Mouse (Mus musculus) ES-E14 (cell line): Measurements from ENCODE around the gene Nfkb2. TPM values are rescaled to one million over a fixed set of nuclear protein-coding genes. Genes with fewer than 3 reads are reported as not detected.

Source experiments
- DNase-seq: peaks from one replicate; pipeline ENCODE4 v3.0.0-alpha.2; 2013; ENCODE audit warnings: low read depth, low spot score
- H3K27ac ChIP-seq: 2 replicates; pipeline ENCODE4 v1.5.1; 2012; ENCODE audit warnings: low read depth, mild to moderate bottlenecking, low read length, moderate library complexity, mixed read lengths; ENCODE audit not compliant: poor library complexity, insufficient read depth, severe bottlenecking
- H3K36me3 ChIP-seq: 2 replicates; pipeline ENCODE4 v1.6.1; 2012; ENCODE audit warnings: mild to moderate bottlenecking, low read length, moderate library complexity, mixed read lengths; ENCODE audit not compliant: control insufficient read depth, poor library complexity, insufficient read depth, severe bottlenecking
- H3K4me1 ChIP-seq, 2 experiments: fragments of 150-350 bp in 1 of 2; sonication (generic) in 1 of 2; 2 replicates each; pipeline ENCODE4 v1.6.1; 2012; ENCODE audit warnings: low read length in 2 of 2, mild to moderate bottlenecking in 1 of 2, mixed read lengths in 1 of 2; ENCODE audit not compliant: control insufficient read depth in 2 of 2, insufficient read depth in 2 of 2, poor library complexity in 1 of 2
- H3K4me3 ChIP-seq, 2 experiments: fragments of 150-350 bp in 1 of 2; sonication (generic) in 1 of 2; 2 replicates each; pipeline ENCODE4 v1.5.1; 2012; ENCODE audit warnings: low read length in 2 of 2, low read depth in 1 of 2, mild to moderate bottlenecking in 1 of 2, mixed read lengths in 1 of 2; ENCODE audit not compliant: insufficient read depth in 1 of 2, poor library complexity in 1 of 2, severe bottlenecking in 1 of 2
- H3K9ac ChIP-seq: 2 replicates; pipeline ENCODE4 v1.6.1; 2012; ENCODE audit warnings: low read depth, mild to moderate bottlenecking, low read length, mixed read lengths; ENCODE audit not compliant: poor library complexity, insufficient read depth, severe bottlenecking
- H3K9me3 ChIP-seq: fragments of 150-350 bp; sonication (generic); 2 replicates; pipeline ENCODE4 v1.6.1; 2012; ENCODE audit warnings: low read depth, mild to moderate bottlenecking, low read length; ENCODE audit not compliant: control insufficient read depth, insufficient read depth
- CHD2 ChIP-seq: IDR thresholded peaks from 2 replicates; pipeline ENCODE4 v1.6.1; 2014; ENCODE audit warnings: mild to moderate bottlenecking, low read depth, low read length, inconsistent platforms
- HCFC1 ChIP-seq: IDR thresholded peaks from 2 replicates; pipeline ENCODE4 v1.6.1; 2012; ENCODE audit warnings: low read length, inconsistent platforms, borderline replicate concordance; ENCODE audit not compliant: insufficient read depth
- MAFK ChIP-seq: IDR thresholded peaks from 2 replicates; pipeline ENCODE4 v1.6.1; 2014; ENCODE audit warnings: mild to moderate bottlenecking, low read depth, low read length, inconsistent platforms; ENCODE audit not compliant: insufficient read depth
- ZC3H11A ChIP-seq: IDR thresholded peaks from 2 replicates; pipeline ENCODE4 v1.6.1; 2012; ENCODE audit warnings: low read depth, mild to moderate bottlenecking, inconsistent platforms, low read length, borderline replicate concordance
- ZNF384 ChIP-seq: IDR thresholded peaks from 2 replicates; pipeline ENCODE4 v1.6.1; 2012; ENCODE audit warnings: low read depth, low read length, inconsistent platforms
- in situ Hi-C, 2 experiments: fragments of 600-800 bp; cut with MboI; formaldehyde crosslinking; loops; one replicate each; pipeline ENCODE4 v1.15.1; 2025; ENCODE audit warnings: low sequenced_read_pairs in 2 of 2, inconsistent platforms in 1 of 2; ENCODE audit not compliant: unreplicated experiment in 2 of 2
- total RNA-seq: library from RNA; depleted of rRNA; stranded (reverse); fragments of 300-350 nt; gene quantifications from 2 replicates; pipeline ENCODE4 v1.2.3, GENCODE M21; 2012; rRNA removed

Gene Nfkb2
- 11.6 and 13.0 TPM in 2 replicates for total RNA-seq

GRCm38 (mm10) chr19:46304216-46304841 lies at the start of gene Nfkb2:
Gene Nfkb2, plus strand, starts transcription at chr19:46304320.
- peak; percentile 89 for DNase-seq
- TF ChIP-seq ZC3H11A (0 out of 2 replicates have a peak, but pooled peaks have one; percentile 16), ZNF384 (no peak), HCFC1 (0 out of 2 replicates have a peak, but pooled peaks have one; percentile 27)
- H3K4me3 ChIP-seq = peak within 1 kb of the TSS; percentile 69 to 99
- H3K4me1 ChIP-seq = peaks cover 0 to 15% of the 10 kb centered on the region in 2 experiments; a peak in 1 of 4 replicates
- in situ Hi-C loops = no loop called here
- no peaks in the 10 kb centered on the region for H3K9me3 ChIP-seq
- peak within 1 kb of the TSS; percentile 68 for H3K9ac ChIP-seq
- no peak within 1 kb of the TSS for H3K27ac ChIP-seq
- H3K36me3 ChIP-seq = peaks cover 4% of the 10 kb centered on the region; the same call in 1 of the 2 replicates

DNA sequence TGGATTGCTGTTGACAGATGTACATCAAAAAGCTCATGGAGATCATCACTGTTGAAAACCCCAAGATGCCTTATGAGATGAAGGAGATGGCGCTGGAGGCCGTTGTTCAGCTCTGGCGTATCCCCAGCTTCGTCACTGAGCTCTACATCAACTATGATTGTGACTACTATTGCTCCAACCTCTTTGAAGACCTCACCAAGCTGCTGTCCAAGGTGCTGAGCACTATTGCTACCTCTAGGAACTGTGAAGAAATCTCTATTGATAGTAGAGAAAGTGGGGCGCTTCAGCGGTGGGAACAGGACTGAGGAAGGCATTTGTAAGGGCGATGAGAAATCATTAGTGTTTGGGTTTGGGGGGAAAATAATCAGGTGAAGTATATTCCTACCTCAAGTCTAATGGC lies 39.4 kb upstream of the Nfkb2 start:
- no peak overlapping the region for H3K9ac ChIP-seq
- DNase-seq = no peak
- in situ Hi-C loops = no loop called here
- H3K9me3 ChIP-seq = no peaks in the 10 kb centered on the region
- H3K4me1 ChIP-seq = no peaks in the 10 kb centered on the region
- no peak overlapping the region for H3K27ac ChIP-seq
- H3K4me3 ChIP-seq = no peak overlapping the region
- H3K36me3 ChIP-seq = peaks cover 8% of the 10 kb centered on the region; the same call in 1 of the 2 replicates
- no peak for TF ChIP-seq MAFK
- TF ChIP-seq CHD2 = no peak
- TF ChIP-seq ZC3H11A = no peak
- TF ChIP-seq HCFC1 = no peak
- TF ChIP-seq ZNF384 = no peak

DNA sequence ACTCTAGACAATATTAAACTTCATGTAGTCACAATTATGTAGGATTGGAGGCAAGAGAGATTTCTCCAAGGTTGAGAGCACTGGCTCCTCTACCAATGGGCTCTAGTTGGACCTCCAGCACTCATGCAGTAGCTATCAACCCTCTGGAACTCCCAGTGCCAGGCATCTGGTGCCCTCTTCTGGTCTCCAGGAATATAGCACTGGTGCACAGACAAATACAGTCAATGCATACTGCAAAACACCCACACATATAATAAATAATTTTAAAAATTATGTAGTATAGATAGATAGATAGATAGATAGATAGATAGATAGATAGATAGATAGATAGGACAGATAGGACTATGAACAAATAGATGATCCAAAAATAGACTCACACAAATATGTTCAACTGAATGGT lies 28.8 kb upstream of the Nfkb2 start:
- DNase-seq = no peak
- Histone ChIP-seq H3K4me1 (no peaks in the 10 kb centered on the region), H3K36me3 (peaks cover 18% of the 10 kb centered on the region), H3K27ac (no peak overlapping the region), H3K9ac (no peak overlapping the region), H3K9me3 (no peaks in the 10 kb centered on the region), H3K4me3 (no peak overlapping the region)
- TF ChIP-seq CHD2 (no peak), ZC3H11A (peak; percentile 49; the same call in 1 of the 2 replicates)
- in situ Hi-C loops = no loop called here

GRCm38 (mm10) chr19:46282081-46282849 lies 21.9 kb upstream of the Nfkb2 start:
- H3K36me3 ChIP-seq = peaks cover 24% of the 10 kb centered on the region; the same call in 1 of the 2 replicates
- in situ Hi-C loops = no loop called here
- TF ChIP-seq MAFK = no peak
- no peak for TF ChIP-seq HCFC1
- no peak for TF ChIP-seq ZC3H11A
- TF ChIP-seq ZNF384 = no peak
- no peak for TF ChIP-seq CHD2
- no peaks in the 10 kb centered on the region for H3K9me3 ChIP-seq
- H3K4me3 ChIP-seq = no peak overlapping the region
- H3K27ac ChIP-seq = no peak overlapping the region
- H3K4me1 ChIP-seq = peaks cover 0 to 5% of the 10 kb centered on the region in 2 experiments; a peak in 1 of 4 replicates
- peak; percentile 19 for DNase-seq
- H3K9ac ChIP-seq = no peak overlapping the region
